Mouse (Mus musculus) thymus, postnatal 14 days (tissue): Measurements from ENCODE around the gene Dennd1a.
A peak's percentile ranks its signal among the peaks of the same experiment; 100 is the strongest.

Experiments
- DNase-seq: peaks from one replicate; pipeline ENCODE4 v3.0.0; 2021

Dennd1a gene

DNA sequence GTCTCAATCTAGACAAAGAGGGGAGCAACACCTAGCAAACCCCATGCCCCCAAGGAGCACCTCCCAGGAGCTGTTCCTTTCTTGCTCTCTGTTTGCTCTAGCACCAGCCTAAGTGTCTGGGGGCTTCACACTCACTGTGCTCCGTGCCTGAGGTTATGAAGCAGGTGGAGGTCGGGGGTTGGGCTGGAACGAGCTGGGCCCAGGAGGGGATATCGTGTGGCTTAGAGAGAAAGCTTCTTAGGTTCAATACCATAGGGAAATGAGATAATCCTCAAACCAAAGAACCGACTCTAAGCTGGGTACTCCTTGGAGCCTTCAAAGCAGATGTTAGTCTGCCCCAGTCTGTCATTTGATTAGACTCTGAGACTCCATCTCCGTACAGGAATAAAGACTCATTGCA, 261.6 kb downstream of the Dennd1a start:
- no peak for DNase-seq

DNA sequence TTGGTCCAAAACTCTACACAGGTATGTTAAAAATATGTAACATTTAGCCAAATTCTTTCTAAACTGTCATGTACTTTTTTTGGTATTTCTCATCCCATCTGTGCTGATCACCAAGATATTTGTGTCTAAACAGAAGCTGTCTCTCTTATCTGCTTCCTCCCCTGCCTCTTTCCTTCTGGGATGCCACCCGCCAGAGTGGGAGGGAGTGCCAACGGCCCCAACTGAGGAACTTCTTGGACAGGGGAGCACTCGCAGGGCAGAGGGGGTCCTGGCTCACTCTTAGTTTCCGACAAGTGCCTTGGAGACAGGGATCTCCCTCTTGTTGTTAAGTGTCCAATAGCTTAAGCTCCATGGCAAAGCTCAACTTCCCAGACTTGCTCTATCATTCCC, 263.5 kb downstream of the Dennd1a start:
- no peak for DNase-seq

DNA sequence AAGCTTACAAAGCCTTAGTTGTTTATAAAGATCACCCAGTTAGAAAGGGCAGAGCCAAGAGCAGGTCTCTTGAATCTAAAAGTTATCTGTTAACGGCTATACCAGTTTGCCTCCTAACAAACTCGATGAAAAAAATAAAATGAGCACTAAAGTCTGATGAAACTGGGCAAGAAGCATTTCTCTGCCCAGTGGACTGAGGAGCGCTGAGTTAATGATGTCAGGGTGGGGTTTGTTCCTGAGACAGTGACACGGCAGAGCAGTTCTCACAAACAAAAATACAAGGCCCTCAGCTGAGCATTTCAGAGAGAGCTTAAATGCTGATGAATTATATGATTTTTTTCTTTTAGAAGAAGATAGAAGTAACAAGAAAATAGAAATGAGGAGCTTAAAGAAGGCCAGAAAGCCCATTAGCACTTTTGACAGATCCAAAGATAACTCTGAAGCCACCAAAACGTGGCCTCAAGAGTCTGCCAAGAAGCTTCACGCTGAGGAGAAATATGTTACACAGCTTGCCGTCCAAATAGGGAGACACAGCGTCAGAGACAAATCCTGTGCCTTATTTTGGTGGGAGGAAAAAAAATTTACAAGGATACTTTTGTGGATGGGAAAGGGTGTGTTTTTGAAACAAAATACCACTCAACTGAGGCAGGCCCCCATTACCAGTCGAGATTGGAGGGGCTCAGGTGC, 264.0 kb downstream of the Dennd1a start:
- DNase-seq: no peak

DNA sequence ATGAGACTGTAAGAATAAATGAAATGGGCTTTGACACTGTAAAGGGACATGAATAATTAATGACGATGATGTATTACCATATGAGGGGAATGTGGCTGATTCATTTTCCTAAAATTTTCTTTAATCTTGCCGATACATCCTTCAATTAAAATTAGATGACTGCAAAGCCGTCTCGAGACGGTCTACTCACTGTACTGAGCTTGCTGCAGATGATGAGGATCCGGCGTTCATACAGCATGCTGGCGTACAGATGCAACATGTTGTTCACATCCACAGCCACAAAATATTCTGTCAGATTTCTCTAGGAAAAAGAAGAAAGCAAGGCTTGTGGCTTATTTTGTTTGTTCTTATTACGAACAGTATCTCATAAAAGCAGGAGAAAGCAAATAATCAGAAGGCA, 266.0 kb downstream of the Dennd1a start:
- no peak for DNase-seq

DNA sequence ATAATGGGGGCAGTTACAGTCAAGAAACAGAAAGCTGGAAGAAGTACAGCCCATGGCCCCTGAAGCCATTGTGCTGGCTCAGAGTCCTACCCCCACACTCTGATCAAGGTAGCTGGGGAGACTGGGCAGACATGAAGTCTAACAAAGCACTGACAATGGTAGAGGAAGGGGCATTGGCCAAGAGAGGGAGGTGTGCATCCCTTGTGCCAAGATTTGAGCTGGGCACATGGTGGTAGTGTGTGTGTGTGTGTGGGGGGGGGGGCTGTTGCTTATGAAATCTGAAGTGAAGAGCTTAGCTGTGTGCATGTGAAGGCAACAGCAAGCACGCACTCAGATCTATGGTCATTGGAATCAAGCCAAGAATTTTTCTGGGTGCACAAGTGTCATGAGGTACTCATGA, 272.5 kb downstream of the Dennd1a start:
- DNase-seq: no peak

DNA sequence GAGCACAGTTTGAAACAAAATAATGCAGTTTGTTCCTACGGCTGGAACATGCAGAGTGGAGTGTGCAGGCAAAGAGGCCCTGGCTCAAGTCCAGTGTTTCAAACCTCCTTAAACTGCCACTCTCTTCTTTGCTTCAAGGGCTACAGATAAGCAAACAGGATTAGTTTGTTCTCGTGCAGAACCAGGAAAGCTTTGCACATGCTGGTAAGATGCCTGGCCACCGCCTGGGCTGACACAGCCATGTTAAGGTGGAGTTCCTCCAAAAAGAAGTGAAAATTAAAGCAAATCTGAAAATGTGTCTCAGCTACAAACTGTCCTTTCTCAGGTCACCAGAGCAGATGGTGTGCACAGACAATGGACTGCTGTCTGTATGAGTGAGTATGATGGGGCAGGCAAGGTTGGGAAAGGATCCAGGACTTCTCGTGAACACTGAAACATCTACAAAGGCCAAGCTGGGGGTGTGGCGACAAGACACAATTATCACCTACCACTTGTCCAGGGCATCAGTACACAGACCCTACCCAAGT, 273.3 kb downstream of the Dennd1a start:
- DNase-seq: no peak

DNA sequence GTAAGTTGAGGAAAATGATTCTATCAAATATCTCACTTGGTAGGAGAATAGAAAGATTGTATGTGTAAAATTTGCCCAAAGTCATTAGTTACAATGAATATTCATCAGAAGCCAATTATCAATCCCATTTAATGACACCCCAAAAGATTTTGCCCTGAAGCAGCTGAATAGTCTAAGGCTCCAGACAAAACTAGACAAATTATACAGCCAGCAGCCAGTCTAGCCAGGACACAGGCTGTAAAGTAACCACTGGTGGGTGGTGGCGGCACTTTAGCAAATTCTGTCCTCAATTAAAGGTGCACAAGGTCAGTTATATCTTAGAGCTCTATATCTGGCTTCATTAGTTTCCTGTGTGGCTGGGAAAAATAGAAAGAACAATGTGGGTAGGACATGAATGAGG, 280.0 kb downstream of the Dennd1a start:
- no peak for DNase-seq

DNA sequence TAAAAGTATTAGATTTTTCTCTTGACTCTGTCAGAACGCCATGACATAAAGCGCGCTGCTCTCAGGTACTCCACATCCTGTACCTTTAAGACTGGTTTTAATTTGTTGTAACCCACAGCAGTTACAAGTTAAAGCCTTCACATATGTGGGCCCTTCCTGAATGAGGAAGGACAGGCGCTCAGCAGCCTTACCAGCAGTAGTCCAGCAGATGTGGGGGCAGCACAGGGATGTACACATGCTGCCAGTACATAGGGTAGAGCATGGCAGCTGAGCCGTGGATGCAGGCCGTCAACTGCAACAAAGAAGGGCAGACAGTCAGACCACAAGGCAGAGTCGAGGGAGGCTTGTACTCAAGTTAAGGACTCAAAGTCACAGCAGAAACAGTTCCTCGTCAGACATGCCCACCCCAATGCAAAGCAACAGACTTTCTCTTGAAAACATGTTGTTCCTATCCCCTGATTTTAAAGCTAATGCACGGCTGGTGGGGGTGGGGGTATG, 284.0 kb downstream of the Dennd1a start:
- no peak for DNase-seq

DNA sequence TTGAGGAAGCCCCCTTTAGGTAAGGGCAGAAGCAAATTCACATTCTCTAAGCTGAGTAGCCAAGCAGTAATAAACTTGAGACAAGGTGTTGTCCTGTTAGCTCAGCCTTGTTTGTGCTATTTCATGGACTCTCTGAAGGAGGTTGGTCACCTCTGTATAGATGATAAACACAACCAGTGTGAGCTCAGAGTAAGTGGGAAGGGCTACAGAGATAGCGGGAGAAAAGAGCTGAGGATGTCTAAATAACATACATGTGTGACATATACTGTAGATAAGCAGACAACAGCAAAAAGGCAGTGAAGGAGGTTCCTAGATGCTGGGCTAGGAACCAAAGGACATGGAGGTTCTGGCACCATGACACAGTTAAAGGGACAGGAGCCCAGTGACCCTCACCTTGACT, 286.2 kb downstream of the Dennd1a start:
- DNase-seq: no peak

DNA sequence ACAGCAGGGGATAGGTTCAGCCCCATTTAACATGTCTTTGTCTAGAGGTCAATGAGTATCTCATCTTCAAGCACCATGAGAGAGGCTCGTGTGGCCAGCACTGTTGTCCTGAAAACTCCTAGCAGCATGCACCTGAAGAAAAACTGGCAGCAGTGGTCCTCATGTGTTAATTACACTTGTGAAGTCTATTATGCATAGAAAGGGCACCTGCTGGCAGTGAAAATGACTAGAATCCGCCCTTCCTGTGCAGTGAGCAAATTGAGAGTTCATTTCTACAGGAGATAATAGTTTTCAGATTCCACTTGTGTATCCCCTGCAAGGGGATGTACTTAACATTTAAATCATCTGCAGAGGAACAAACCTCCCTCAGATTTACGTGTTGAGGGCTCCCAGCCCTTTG, 289.2 kb downstream of the Dennd1a start:
- DNase-seq: no peak

DNA sequence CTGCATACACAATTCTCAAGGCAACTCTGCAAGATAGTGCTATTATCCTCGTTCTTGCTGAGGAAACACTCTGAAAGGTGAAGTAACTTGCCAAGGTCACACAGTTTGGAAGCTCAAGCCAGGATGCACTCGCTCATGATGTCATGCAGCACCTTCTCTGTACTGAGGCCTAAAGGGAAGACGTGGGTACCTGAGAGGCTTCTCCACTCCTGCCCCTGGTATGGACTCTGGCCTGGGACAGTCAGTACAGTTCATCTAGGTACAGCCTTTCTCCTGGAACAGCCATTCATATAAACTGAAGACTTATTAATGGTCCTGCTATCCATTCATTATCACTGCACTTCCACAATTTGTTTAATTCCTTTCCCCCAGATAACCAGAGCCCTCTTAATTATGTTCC, 298.1 kb downstream of the Dennd1a start:
- DNase-seq: no peak

DNA sequence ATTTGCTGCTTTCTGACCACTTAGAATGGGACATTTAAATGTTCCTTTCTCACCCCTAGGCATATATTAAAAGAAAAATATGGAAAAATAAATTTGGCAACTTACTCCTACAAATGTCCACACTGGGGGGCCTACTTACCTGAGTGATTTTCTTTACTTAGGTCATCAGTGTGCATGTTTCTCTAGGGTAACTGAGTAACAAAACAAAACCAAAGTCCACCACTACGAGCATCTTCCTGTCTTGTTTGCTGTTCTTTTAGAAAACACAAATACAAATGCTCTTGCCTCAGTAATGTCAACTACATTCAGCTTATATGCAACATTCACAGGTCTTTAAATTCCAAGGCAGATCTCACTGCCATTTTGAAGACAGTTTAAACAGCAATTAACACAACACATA, 298.9 kb downstream of the Dennd1a start:
- DNase-seq: no peak

DNA sequence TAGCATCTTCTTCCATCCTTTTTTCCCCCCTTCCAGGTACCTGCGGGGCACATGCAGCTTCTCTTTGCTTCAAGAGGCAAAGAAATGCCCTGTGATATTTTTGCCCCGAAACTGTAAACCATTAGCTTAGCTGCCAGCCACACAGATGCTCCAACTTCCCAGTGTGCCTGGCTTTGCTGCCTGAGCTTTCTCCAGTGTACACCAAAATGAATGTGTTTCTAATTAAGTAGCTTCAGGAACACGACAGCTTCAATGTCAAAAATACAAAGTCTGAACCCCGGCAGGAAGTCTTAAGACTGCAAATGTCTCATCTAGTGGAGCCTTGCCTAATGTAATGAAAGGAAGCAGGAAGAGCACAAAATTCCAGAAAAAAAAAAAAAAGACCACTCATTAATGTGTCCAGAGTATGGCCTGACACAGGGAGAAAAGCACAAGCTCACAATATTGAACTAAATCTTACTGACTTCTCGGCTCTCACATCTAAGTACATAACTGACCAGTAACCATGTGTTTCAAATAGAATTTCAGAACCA, 301.4 kb downstream of the Dennd1a start:
- no peak for DNase-seq

DNA sequence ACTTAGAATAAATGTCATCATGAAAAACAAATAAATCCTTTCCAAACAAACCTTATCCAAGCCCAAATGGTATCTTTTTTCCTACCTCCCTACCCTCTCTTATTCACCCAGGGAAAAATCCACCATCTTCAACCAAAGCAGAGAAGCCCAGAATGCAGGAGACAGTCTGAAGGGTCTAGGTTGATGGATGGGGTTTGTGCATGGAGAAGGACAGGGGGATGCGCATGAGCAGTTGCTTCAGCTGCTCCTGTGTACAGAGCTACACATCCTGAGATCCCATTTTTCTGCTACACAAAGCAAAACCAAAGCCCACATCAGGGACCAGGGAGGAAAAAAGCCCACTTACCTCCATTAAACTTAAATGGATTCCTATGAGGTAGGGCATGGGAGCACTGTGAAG, 304.5 kb downstream of the Dennd1a start:
- no peak for DNase-seq

DNA sequence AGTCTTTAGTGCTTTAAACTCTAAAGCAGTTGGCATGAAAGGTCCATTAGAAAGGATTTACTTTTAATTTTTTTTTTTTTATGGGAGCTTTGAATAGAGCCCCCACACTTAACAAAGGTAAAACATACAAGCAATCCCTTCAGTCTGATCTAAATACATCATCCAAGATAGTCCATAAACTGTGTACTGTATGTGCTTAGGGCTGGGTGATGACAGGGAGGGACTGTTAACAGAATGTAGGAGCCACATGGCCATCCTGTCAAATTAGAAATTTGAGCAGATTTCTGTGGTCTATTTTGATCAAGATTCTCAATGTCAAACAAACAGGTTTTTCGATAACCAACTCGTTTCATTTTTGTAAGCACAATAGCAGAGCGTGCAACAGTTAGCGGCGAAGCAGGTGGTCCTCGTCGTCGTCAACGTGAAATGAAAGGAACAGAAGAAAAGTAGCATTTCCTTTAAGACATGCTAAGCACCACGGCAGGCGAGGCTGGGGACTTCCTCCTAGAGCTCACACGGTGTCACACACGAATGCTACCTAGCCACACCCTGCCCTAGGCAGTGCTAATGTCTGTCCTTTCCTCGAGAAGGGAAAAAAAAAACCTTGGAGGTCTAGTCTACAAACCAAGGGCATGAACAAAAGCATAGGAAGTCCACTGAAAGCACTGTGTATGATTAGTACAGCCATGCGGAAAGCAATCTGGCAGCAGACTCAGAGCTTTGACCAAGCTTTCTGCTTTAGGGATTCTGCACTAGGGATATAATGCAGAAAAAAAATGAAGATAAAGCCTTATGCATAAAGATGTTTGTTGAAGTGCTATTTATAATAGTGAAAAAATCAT, 305.4 kb downstream of the Dennd1a start:
- peak; percentile 52 for DNase-seq

DNA sequence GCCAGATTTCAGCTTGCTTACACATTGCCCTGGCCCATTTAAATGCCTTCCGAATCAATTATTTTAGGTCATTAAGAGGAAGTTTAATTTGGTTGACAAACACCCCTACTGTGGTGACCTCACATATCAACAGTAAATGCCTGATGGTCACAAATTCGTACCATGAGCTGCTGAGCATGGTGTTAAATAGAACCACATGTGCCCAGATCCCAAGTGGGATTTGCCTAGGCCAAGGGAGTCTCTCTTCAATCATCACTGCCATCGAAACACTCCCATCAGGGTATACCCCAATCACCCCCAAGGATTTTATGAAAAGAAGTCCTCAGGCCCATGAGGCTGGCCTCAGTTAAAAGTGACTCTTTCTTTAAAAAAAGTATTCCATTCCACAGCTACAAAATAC, 313.0 kb downstream of the Dennd1a start:
- no peak for DNase-seq

DNA sequence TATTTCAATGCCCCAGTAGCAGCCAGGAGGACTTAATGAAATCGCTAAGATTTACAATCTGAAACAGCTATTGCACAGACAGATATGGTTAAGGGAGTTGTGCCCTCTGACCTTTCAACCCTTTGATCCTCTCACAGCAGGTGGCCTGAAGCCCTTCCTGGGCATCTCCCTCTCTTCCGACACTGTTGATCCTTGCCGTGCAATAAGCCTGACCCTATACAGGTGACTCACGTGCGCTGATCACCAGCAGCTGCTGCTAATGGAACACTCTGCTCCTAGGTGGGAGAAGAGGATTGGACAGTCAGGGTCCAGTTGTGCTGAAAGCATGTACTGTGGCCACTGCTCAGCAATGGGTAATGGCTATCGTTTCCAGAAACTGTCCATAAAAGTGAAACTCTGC, 314.6 kb downstream of the Dennd1a start:
- DNase-seq: no peak

DNA sequence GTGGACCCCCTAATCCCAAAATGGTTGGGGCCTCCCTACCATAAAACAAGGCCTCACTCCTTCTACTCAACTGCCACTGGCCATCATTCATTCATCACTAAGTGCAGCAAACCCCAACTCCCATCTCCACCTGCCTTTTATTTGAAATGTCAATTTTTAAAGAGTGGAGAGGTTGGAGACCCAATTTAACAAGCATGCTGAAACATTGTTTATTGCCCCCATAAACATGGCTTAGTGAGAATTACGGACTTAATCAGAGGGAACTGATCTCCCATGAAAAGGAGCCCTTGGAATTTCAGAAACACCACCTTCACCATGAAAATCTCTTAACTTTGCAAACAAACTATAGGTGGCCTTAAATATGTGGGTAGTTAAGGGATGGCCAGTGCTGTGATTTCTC, 315.5 kb downstream of the Dennd1a start:
- DNase-seq: no peak

DNA sequence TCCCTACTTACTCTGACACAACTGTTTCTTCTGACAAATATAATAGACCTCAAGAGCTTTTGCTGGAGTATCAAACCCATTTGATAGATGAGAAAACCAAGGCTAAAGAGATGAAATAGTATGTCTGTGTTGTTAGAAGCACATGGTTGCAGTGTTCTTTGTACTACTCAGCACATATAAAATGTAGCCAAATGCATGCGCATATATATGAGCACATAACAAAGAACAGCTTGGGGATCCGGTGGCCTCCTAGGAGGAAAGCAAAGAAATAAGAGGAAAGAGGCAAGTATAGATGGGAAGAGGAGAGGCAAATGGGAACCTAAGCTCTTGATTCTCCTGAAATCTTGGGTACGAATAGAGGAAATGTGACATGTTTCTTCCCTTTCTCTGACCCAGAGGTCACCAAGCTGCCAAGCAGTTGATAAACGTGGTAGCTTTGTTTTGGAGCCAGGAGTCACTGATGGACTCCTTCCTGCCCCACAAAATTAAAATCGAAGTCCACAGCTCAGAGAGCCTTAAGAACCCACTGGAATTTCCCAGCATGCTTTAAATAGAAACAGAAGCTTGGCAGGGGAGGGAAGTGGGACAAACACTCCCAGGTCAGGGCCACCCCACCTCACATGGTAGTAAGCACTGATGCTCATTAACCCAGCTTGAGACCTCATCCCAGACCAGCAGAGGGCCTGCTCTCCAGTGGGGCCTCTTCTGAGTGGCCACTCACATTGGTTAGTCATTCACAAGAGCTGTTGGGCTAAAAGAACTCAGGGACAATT, 317.3 kb downstream of the Dennd1a start:
- no peak for DNase-seq

DNA sequence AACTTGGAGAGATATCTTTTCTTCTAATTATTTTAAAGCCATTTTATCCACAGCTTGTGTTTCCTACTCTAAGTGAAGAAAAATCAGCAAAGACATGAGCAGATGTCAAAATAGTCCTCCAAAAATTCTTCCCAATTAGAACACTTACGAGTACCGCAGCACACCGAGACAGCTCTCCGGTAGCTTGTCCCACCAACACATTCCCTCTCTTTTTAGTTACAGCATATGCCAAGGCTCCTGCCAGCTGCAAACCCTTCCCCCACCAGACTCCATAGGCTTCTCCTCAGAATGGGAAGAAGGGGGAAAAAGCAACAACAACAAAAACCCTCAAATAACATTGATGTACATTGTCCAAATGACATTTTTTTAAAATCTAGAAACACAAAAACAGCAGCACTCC, 322.7 kb downstream of the Dennd1a start:
- DNase-seq: no peak

DNA sequence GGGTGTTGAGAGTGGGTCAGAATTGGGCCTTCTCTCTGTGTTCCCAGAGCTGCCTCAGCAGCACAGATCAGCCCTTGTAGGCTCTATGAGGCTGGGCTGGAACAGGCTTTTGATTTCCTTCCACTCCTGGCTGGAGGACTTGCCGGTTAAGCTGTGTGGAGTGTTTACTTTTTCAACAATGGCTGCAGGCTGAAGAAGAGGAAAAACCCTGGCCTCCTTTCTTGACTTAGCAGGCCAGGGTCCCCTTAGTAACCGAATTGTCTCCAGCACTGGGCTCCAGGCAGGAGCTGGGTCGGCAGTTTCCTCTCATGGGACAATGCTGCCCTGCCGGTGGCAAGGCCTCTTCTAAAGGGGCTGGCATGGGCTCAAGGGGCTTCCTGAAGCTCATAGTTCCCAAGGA, 323.8 kb downstream of the Dennd1a start:
- DNase-seq: no peak

DNA sequence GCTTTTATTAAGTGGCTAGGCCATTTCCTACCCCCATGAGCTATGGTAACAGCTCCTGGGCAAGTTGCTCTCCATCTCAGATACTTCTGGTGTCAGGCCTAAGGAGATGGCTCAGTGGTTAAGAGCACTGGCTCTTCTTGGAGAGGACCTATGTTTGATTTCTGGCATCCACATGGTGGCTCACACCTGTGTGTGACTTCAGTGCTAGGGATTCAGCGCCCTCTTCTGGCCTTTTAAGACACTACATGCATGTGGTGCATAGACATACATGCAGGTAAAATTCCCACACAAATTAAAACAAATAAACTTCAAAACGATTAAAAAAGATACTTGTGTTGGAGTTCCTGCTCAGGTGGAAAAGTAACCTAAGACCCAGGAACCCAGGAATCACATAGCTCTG, 338.8 kb downstream of the Dennd1a start:
- peak; percentile 33 for DNase-seq
